Mouse (Mus musculus) limb, embryonic 10.5 days (tissue): ENCODE data around the gene Tceal1. TPM values are rescaled to one million over a fixed set of nuclear protein-coding genes. Genes with fewer than 3 reads are reported as not detected.
"Not testable (repeated sequence)": the region's sequence is repeated elsewhere in the genome, so short reads cannot be mapped to it uniquely, and the experiment has no call there.

ENCODE experiments used
- DNase-seq: peaks from one replicate; pipeline ENCODE4 v3.0.0-alpha.2; 2017; ENCODE audit warnings: low spot score
- H3K27ac ChIP-seq: fragments of 300-500 bp; sonication (generic); 2 replicates; pipeline ENCODE4 v1.5.1; 2016; ENCODE audit warnings: mild to moderate bottlenecking
- H3K27me3 ChIP-seq: fragments of 300-500 bp; sonication (generic); 2 replicates; pipeline ENCODE4 v1.6.1; 2016; ENCODE audit warnings: low read depth, mild to moderate bottlenecking; ENCODE audit not compliant: poor library complexity, severe bottlenecking
- H3K36me3 ChIP-seq: fragments of 300-500 bp; sonication (generic); 2 replicates; pipeline ENCODE4 v1.6.1; 2016; ENCODE audit warnings: mild to moderate bottlenecking, moderate library complexity
- H3K4me1 ChIP-seq: fragments of 300-500 bp; sonication (generic); 2 replicates; pipeline ENCODE4 v1.6.1; 2016
- H3K4me3 ChIP-seq: fragments of 300-500 bp; sonication (generic); 2 replicates; pipeline ENCODE4 v1.5.1; 2016; ENCODE audit warnings: mild to moderate bottlenecking, moderate library complexity
- H3K9me3 ChIP-seq: fragments of 300-500 bp; sonication (generic); replicated peaks from 2 replicates; pipeline ENCODE4 v1.6.1; 2016; ENCODE audit warnings: mild to moderate bottlenecking
- WGBS: fragments of 180-500 bp; shearing (Covaris S2); methylation state at CpG from one replicate; pipeline ENCODE4 v1.1.7; 2016; 5-methylcytosine and 5-hydroxymethylcytosine counted together
- polyA plus RNA-seq: library from polyadenylated mRNA; unstranded; fragments of >200 nt; fragmentation: Nextera tagmentation; extraction: Ambion mirVana; gene quantifications from 2 replicates; pipeline ENCODE4 v1.2.1, GENCODE M21; 2016

Gene Tceal1
- polyA plus RNA-seq, result 5.1 and 6.0 TPM in 2 replicates

GRCm38 (mm10) chrX:136707446-136708167, at the start of gene Tceal1:
Gene Tceal1, plus strand, starts transcription at chrX:136707982.
- 10% methylated on average over 15 of the region's 15 CpGs for WGBS
- Histone ChIP-seq H3K27ac (peak within 1 kb of the TSS; percentile 90), H3K36me3 (no peaks in the 10 kb centered on the region), H3K27me3 (peaks cover 42% of the 10 kb centered on the region), H3K4me3 (peak within 1 kb of the TSS; percentile 60), H3K4me1 (0 out of 2 replicates have a peak, but pooled peaks cover 4% of the 10 kb centered on the region), H3K9me3 (no peaks in the 10 kb centered on the region)
- peak; percentile 67 for DNase-seq

- Histone ChIP-seq H3K27ac (0 out of 2 replicates have a peak overlapping the region, but pooled peaks have one; percentile 50), H3K9me3 (no peaks in the 10 kb centered on the region), H3K27me3 (peaks cover 61% of the 10 kb centered on the region), H3K4me3 (peak overlapping the region; percentile 54), H3K4me1 (no peaks in the 10 kb centered on the region), H3K36me3 (no peaks in the 10 kb centered on the region)
- peak; percentile 32 for DNase-seq
- 9% methylated on average over 14 of the region's 20 CpGs for whole genome bisulfite sequencing
Observed at GRCm38 (mm10) chrX:136666281-136666706, 41.5 kb upstream of the Tceal1 start.

GRCm38 (mm10) chrX:136666762-136667464, 40.9 kb upstream of the Tceal1 start:
- not testable (repeated sequence) for H3K9me3 ChIP-seq, H3K4me1 ChIP-seq, H3K36me3 ChIP-seq
- 22% methylated on average over 24 of the region's 24 CpGs for WGBS
- Histone ChIP-seq H3K27me3 (peaks cover 61% of the 10 kb centered on the region), H3K4me3 (peak overlapping the region; percentile 54), H3K27ac (0 out of 2 replicates have a peak overlapping the region, but pooled peaks have one; percentile 50)
- DNase-seq, result peak; percentile 26

GRCm38 (mm10) chrX:136668794-136669193, 39.0 kb upstream of the Tceal1 start:
- peaks cover 61% of the 10 kb centered on the region for H3K27me3 ChIP-seq
- no peak overlapping the region for H3K27ac ChIP-seq
- no peaks in the 10 kb centered on the region for H3K9me3 ChIP-seq
- WGBS, result 71% methylated on average over 2 of the region's 2 CpGs
- DNase-seq, result no peak
- no peaks in the 10 kb centered on the region for H3K4me1 ChIP-seq
- H3K36me3 ChIP-seq, result no peaks in the 10 kb centered on the region
- H3K4me3 ChIP-seq, result no peak overlapping the region

- Histone ChIP-seq H3K27ac (no peak overlapping the region), H3K27me3 (peaks cover 17% of the 10 kb centered on the region; the same call in 1 of the 2 replicates), H3K36me3 (no peaks in the 10 kb centered on the region), H3K4me1 (no peaks in the 10 kb centered on the region), H3K4me3 (no peak overlapping the region), H3K9me3 (no peaks in the 10 kb centered on the region)
- no peak for DNase-seq
- 64% methylated on average over 3 of the region's 3 CpGs for WGBS
Observed at GRCm38 (mm10) chrX:136680989-136681388, 26.8 kb upstream of the Tceal1 start.

- not testable (repeated sequence) for H3K27ac ChIP-seq, DNase-seq, H3K36me3 ChIP-seq, H3K9me3 ChIP-seq, H3K4me3 ChIP-seq, H3K4me1 ChIP-seq, H3K27me3 ChIP-seq
- WGBS, result 75% methylated on average over 3 of the region's 3 CpGs
Observed at GRCm38 (mm10) chrX:136691606-136692293, 16.0 kb upstream of the Tceal1 start.

- Histone ChIP-seq H3K9me3 (no peaks in the 10 kb centered on the region), H3K36me3 (no peaks in the 10 kb centered on the region), H3K4me1 (no peaks in the 10 kb centered on the region), H3K27ac (no peak overlapping the region), H3K4me3 (no peak overlapping the region), H3K27me3 (no peaks in the 10 kb centered on the region)
- DNase-seq, result no peak
- WGBS, result 90% methylated on average over 4 of the region's 4 CpGs
Observed at GRCm38 (mm10) chrX:136692294-136692675, 15.5 kb upstream of the Tceal1 start.

GRCm38 (mm10) chrX:136693196-136693595, 14.6 kb upstream of the Tceal1 start:
- no peak overlapping the region for H3K4me3 ChIP-seq
- H3K9me3 ChIP-seq, result no peaks in the 10 kb centered on the region
- no peak for DNase-seq
- no peak overlapping the region for H3K27ac ChIP-seq
- no peaks in the 10 kb centered on the region for H3K27me3 ChIP-seq
- 90% methylated on average over 5 of the region's 5 CpGs for WGBS
- no peaks in the 10 kb centered on the region for H3K4me1 ChIP-seq
- no peaks in the 10 kb centered on the region for H3K36me3 ChIP-seq

GRCm38 (mm10) chrX:136708168-136708681, 443 bp downstream of the Tceal1 start:
- Histone ChIP-seq H3K36me3 (no peaks in the 10 kb centered on the region), H3K27ac (peak overlapping the region; percentile 90), H3K4me3 (peak overlapping the region; percentile 60), H3K27me3 (peaks cover 42% of the 10 kb centered on the region), H3K4me1 (0 out of 2 replicates have a peak, but pooled peaks cover 4% of the 10 kb centered on the region), H3K9me3 (no peaks in the 10 kb centered on the region)
- DNase-seq, result peak; percentile 59
- 7% methylated on average over 18 of the region's 18 CpGs for WGBS

- Histone ChIP-seq H3K36me3 (no peaks in the 10 kb centered on the region), H3K27ac (peak overlapping the region; percentile 90), H3K4me1 (0 out of 2 replicates have a peak, but pooled peaks cover 4% of the 10 kb centered on the region), H3K9me3 (no peaks in the 10 kb centered on the region), H3K4me3 (peak overlapping the region; percentile 60), H3K27me3 (peaks cover 43% of the 10 kb centered on the region)
- WGBS, result 16% methylated on average over 14 of the region's 14 CpGs
- DNase-seq, result peak; percentile 32
Observed at GRCm38 (mm10) chrX:136708782-136709181, 1.0 kb downstream of the Tceal1 start.

GRCm38 (mm10) chrX:136714742-136715474, 7.1 kb downstream of the Tceal1 start:
- not testable (repeated sequence) for H3K4me3 ChIP-seq, H3K36me3 ChIP-seq, H3K27ac ChIP-seq, H3K9me3 ChIP-seq, H3K4me1 ChIP-seq, DNase-seq
- 77% methylated on average over 3 of the region's 3 CpGs for WGBS
- H3K27me3 ChIP-seq, result peaks cover 64% of the 10 kb centered on the region

- WGBS, result 85% methylated on average over 4 of the region's 4 CpGs
- 0 out of 2 replicates have a peak, but pooled peaks cover 13% of the 10 kb centered on the region for H3K27me3 ChIP-seq
Observed at GRCm38 (mm10) chrX:136732016-136732415, 24.2 kb downstream of the Tceal1 start.

More at GRCm38 (mm10) chrX:136732016-136732415, 24.2 kb downstream of the Tceal1 start:
- Histone ChIP-seq H3K4me1 (no peaks in the 10 kb centered on the region), H3K4me3 (no peak overlapping the region), H3K9me3 (no peaks in the 10 kb centered on the region), H3K27ac (no peak overlapping the region), H3K36me3 (peaks cover 44% of the 10 kb centered on the region)
- DNase-seq, result no peak
